Mouse (Mus musculus): ENCODE data around the gene Actrt2.

Gene Actrt2

GRCm38 (mm10) chr4:154683068-154683752 lies 15.5 kb upstream of the Actrt2 start:
- no peak for DNase-seq (ENCODE audit: low spot score)

GRCm38 (mm10) chr4:154682311-154682710 lies 14.6 kb upstream of the Actrt2 start:
- DNase-seq (ENCODE audit: low spot score), result no peak

GRCm38 (mm10) chr4:154675441-154676000 lies 7.9 kb upstream of the Actrt2 start:
- DNase-seq (ENCODE audit: low spot score), result no peak

GRCm38 (mm10) chr4:154674966-154675365 lies 7.3 kb upstream of the Actrt2 start:
- DNase-seq (ENCODE audit: low spot score), result no peak

- peak; percentile 58 for DNase-seq (ENCODE audit: low spot score)
Observed at GRCm38 (mm10) chr4:154674541-154674940, 6.9 kb upstream of the Actrt2 start.

GRCm38 (mm10) chr4:154673986-154674385 lies 6.3 kb upstream of the Actrt2 start:
- no peak for DNase-seq (ENCODE audit: low spot score)

- no peak for DNase-seq (ENCODE audit: low spot score)
Observed at GRCm38 (mm10) chr4:154672027-154672426, 4.4 kb upstream of the Actrt2 start.

GRCm38 (mm10) chr4:154671232-154671912 lies 3.7 kb upstream of the Actrt2 start:
- no peak for DNase-seq (ENCODE audit: low spot score)

GRCm38 (mm10) chr4:154662681-154663215 lies 4.9 kb downstream of the Actrt2 start:
- DNase-seq (ENCODE audit: low spot score), result no peak

GRCm38 (mm10) chr4:154661256-154661655 lies 6.4 kb downstream of the Actrt2 start:
- DNase-seq (ENCODE audit: low spot score), result no peak

GRCm38 (mm10) chr4:154660025-154660424 lies 7.6 kb downstream of the Actrt2 start:
- DNase-seq (ENCODE audit: low spot score), result no peak

- DNase-seq (ENCODE audit: low spot score), result no peak
Observed at GRCm38 (mm10) chr4:154655134-154655910, 12.3 kb downstream of the Actrt2 start.

GRCm38 (mm10) chr4:154652494-154652893 lies 15.2 kb downstream of the Actrt2 start:
- no peak for DNase-seq (ENCODE audit: low spot score)

- DNase-seq (ENCODE audit: low spot score), result no peak
Observed at GRCm38 (mm10) chr4:154649083-154649747, 18.5 kb downstream of the Actrt2 start.

GRCm38 (mm10) chr4:154642496-154642895 lies 25.2 kb downstream of the Actrt2 start:
- DNase-seq (ENCODE audit: low spot score), result no peak

GRCm38 (mm10) chr4:154641296-154642110 lies 26.2 kb downstream of the Actrt2 start:
- no peak for DNase-seq (ENCODE audit: low spot score)

- no peak for DNase-seq (ENCODE audit: low spot score)
Observed at GRCm38 (mm10) chr4:154640443-154641295, 27.0 kb downstream of the Actrt2 start.

GRCm38 (mm10) chr4:154639591-154640442 lies 27.9 kb downstream of the Actrt2 start:
- DNase-seq (ENCODE audit: low spot score), result no peak

GRCm38 (mm10) chr4:154639126-154639525 lies 28.5 kb downstream of the Actrt2 start:
- peak; percentile 17 for DNase-seq (ENCODE audit: low spot score)

All from urinary bladder, postnatal 14 days (tissue).